Mouse (Mus musculus) CH12.LX (cell line): ENCODE measurements around the gene Lypd6b. TPM values are rescaled to one million over a fixed set of nuclear protein-coding genes. Genes with fewer than 3 reads are reported as not detected.

Experiments used
- DNase-seq: peaks from one replicate; pipeline ENCODE4 v3.0.0-alpha.2; 2013; ENCODE audit errors: extremely low read depth
- H3K27ac ChIP-seq: 2 replicates; pipeline ENCODE4 v1.5.1; 2012; ENCODE audit warnings: low read depth, mild to moderate bottlenecking, control low read depth, moderate library complexity; ENCODE audit not compliant: insufficient read depth
- H3K27me3 ChIP-seq: replicated peaks from 2 replicates; pipeline ENCODE3; 2012; ENCODE audit warnings: inconsistent platforms
- H3K36me3 ChIP-seq, 2 experiments: replicated peaks in 1 of 2; 2 replicates each; pipeline versions ENCODE3 to v1.6.1; 2012; ENCODE audit warnings: inconsistent platforms in 1 of 2, low read length in 1 of 2, mild to moderate bottlenecking in 1 of 2, mixed read lengths in 1 of 2, moderate library complexity in 1 of 2; ENCODE audit not compliant: control insufficient read depth in 1 of 2, insufficient read depth in 1 of 2
- H3K4me1 ChIP-seq, 2 experiments: 2 replicates each; pipeline ENCODE4 v1.6.1; 2012; ENCODE audit warnings: inconsistent platforms in 1 of 2, moderate library complexity in 1 of 2; ENCODE audit not compliant: insufficient read depth in 2 of 2, control insufficient read depth in 1 of 2
- H3K4me2 ChIP-seq: 2 replicates; pipeline ENCODE4 v1.6.1; 2012; ENCODE audit warnings: low read depth, mild to moderate bottlenecking, control low read depth; ENCODE audit not compliant: poor library complexity, insufficient read depth, severe bottlenecking
- H3K4me3 ChIP-seq, 3 experiments: fragments of 150-350 bp in 1 of 3; sonication (generic) in 1 of 3; replicated peaks in 1 of 3; 2 replicates each; pipeline versions ENCODE3 to v1.5.1; 2011 to 2012; ENCODE audit warnings: low read depth in 2 of 3, low read length in 2 of 3, mild to moderate bottlenecking in 2 of 3, moderate library complexity in 2 of 3, control low read depth in 1 of 3, improper control_type of control experiment in 1 of 3, inconsistent platforms in 1 of 3, mixed read lengths in 1 of 3; ENCODE audit not compliant: poor library complexity in 1 of 3
- H3K79me2 ChIP-seq: replicated peaks from 2 replicates; pipeline ENCODE4 v1.6.1; 2012; ENCODE audit warnings: mild to moderate bottlenecking, moderate library complexity; ENCODE audit not compliant: control insufficient read depth, poor library complexity, insufficient read depth, severe bottlenecking; ENCODE audit errors: extremely low read depth
- H3K9ac ChIP-seq: 2 replicates; pipeline ENCODE4 v1.6.1; 2012; ENCODE audit warnings: low read depth, mild to moderate bottlenecking, control low read depth, moderate library complexity; ENCODE audit not compliant: insufficient read depth
- H3K9me3 ChIP-seq: replicated peaks from 2 replicates; pipeline ENCODE3; 2012; ENCODE audit warnings: low read length, inconsistent platforms, mixed read lengths
- CTCF ChIP-seq, 2 experiments: IDR thresholded peaks in 1 of 2; conservative IDR thresholded peaks in 1 of 2; 2 replicates each; pipeline ENCODE4 v1.5.1; 2011 to 2012; ENCODE audit warnings: low read depth in 2 of 2, low read length in 2 of 2, improper control_type of control experiment in 1 of 2, inconsistent platforms in 1 of 2, mild to moderate bottlenecking in 1 of 2, moderate library complexity in 1 of 2
- E2F4 ChIP-seq: IDR thresholded peaks from 2 replicates; pipeline ENCODE4 v1.6.1; 2011; ENCODE audit warnings: low read depth, low read length, improper control_type of control experiment; ENCODE audit not compliant: insufficient replicate concordance
- EP300 ChIP-seq: IDR thresholded peaks from 2 replicates; pipeline ENCODE4 v1.6.1; 2011; ENCODE audit warnings: low read length, improper control_type of control experiment
- GABPA ChIP-seq: IDR thresholded peaks from 2 replicates; pipeline ENCODE4 v1.6.1; 2012; ENCODE audit warnings: low read depth, low read length, improper control_type of control experiment, inconsistent platforms; ENCODE audit not compliant: insufficient replicate concordance
- IRF4 ChIP-seq: IDR thresholded peaks from 2 replicates; pipeline ENCODE4 v1.6.1; 2014; ENCODE audit warnings: low read depth, mild to moderate bottlenecking, inconsistent platforms, low read length, improper control_type of control experiment
- KAT2A ChIP-seq: IDR thresholded peaks from 2 replicates; pipeline ENCODE4 v1.6.1; 2012; ENCODE audit warnings: low read length, improper control_type of control experiment, inconsistent platforms; ENCODE audit not compliant: insufficient replicate concordance
- MAX ChIP-seq: IDR thresholded peaks from 2 replicates; pipeline ENCODE4 v1.6.1; 2011; ENCODE audit warnings: low read length, improper control_type of control experiment
- MXI1 ChIP-seq: IDR thresholded peaks from 2 replicates; pipeline ENCODE4 v1.6.1; 2011; ENCODE audit warnings: mild to moderate bottlenecking, low read depth, low read length, improper control_type of control experiment
- MYC ChIP-seq: IDR thresholded peaks from 2 replicates; pipeline ENCODE4 v1.6.1; 2011; ENCODE audit warnings: low read depth, mild to moderate bottlenecking, improper control_type of control experiment, low read length
- NELFE ChIP-seq: IDR thresholded peaks from 2 replicates; pipeline ENCODE4 v1.6.1; 2011; ENCODE audit warnings: low read depth, low read length, improper control_type of control experiment
- NRF1 ChIP-seq: IDR thresholded peaks from 2 replicates; pipeline ENCODE4 v1.6.1; 2014; ENCODE audit warnings: low read depth, mild to moderate bottlenecking, inconsistent platforms, low read length, improper control_type of control experiment, moderate library complexity
- RAD21 ChIP-seq: IDR thresholded peaks from 2 replicates; pipeline ENCODE4 v1.6.1; 2011; ENCODE audit warnings: low read depth, mild to moderate bottlenecking, low read length, improper control_type of control experiment, moderate library complexity
- SIN3A ChIP-seq: IDR thresholded peaks from 2 replicates; pipeline ENCODE4 v1.6.1; 2012; ENCODE audit warnings: low read length, improper control_type of control experiment, inconsistent platforms
- SMC3 ChIP-seq: IDR thresholded peaks from 2 replicates; pipeline ENCODE4 v1.6.1; 2011; ENCODE audit warnings: low read depth, low read length, improper control_type of control experiment
- TBP ChIP-seq: conservative IDR thresholded peaks from 2 replicates; pipeline ENCODE4 v1.6.1; 2011; ENCODE audit warnings: low read depth, low read length, improper control_type of control experiment
- UBTF ChIP-seq: IDR thresholded peaks from 2 replicates; pipeline ENCODE4 v1.6.1; 2012; ENCODE audit warnings: low read depth, mild to moderate bottlenecking, inconsistent platforms, low read length, improper control_type of control experiment, moderate library complexity
- ZC3H11A ChIP-seq: IDR thresholded peaks from 2 replicates; pipeline ENCODE4 v1.6.1; 2012; ENCODE audit warnings: low read depth, mild to moderate bottlenecking, inconsistent platforms, low read length, improper control_type of control experiment
- ZMIZ1 ChIP-seq: IDR thresholded peaks from 2 replicates; pipeline ENCODE4 v1.6.1; 2012; ENCODE audit warnings: low read depth, mild to moderate bottlenecking, inconsistent platforms, low read length, improper control_type of control experiment
- ZNF384 ChIP-seq: IDR thresholded peaks from 2 replicates; pipeline ENCODE4 v1.6.1; 2012; ENCODE audit warnings: low read depth, low read length, improper control_type of control experiment, inconsistent platforms
- dilution Hi-C: fragments of 300-500 bp; cut with MboI; formaldehyde crosslinking; loops from 2 replicates; pipeline ENCODE4 v1.14.3; 2020; ENCODE audit warnings: low sequenced_read_pairs; ENCODE audit not compliant: extremely low pct_unique_long_range_greater_than_20kb, extremely low pct_ligation_motif_present
- in situ Hi-C: fragments of 300-500 bp; cut with MboI; formaldehyde crosslinking; loops from 3 replicates; pipeline ENCODE4 v1.14.3; 2019; ENCODE audit warnings: low sequenced_read_pairs, low pct_ligation_motif_present, low pct_unique_long_range_greater_than_20kb, mixed read lengths
- polyA plus RNA-seq: library from polyadenylated mRNA; unstranded; fragments of >175 nt; gene quantifications from 2 replicates; pipeline ENCODE4 v1.2.1, GENCODE M21; 2012; ENCODE audit warnings: low read depth; ENCODE audit not compliant: insufficient read length
- total RNA-seq, 2 experiments: library from RNA; depleted of rRNA; stranded (reverse); fragments of 300-350 nt in 1 of 2; fragments of >200 nt in 1 of 2; gene quantifications; 2 replicates each; pipeline ENCODE4 v1.2.3; 2012 to 2014

Gene Lypd6b
- total and polyA plus RNA-seq, 3 experiments = 0.15 to 1.4 TPM; not detected in 1

DNA sequence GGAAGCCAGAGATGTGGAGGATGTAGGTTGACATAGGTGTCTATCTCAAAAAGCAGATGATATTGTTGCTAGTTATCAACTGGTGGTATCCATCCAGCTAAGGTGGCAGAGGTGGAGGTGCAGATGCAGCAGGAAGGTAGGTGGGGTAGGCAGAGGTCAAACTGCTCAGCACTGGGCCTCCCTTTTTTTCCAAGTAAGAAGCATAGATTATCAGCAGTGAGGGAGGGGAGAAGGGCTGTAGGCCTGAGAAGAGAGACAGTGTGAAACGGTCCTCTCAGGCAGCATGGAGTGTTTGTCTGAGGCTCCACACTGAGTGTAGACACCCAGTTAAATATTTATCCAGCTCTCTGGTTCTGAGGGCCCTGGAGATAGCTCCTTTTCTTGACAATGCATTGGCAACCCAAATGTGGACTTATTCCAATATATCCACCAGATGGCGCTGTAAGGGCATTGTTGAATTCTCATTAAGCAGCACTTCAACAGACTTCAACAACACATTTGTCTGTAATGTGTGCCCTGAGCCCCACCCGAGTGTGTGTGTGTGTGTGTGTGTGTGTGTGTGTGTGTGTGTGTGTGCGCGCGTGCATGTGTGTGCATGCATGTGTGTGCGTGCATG is 23.0 kb upstream of the Lypd6b start:
- in situ Hi-C loops (no loop called here), dilution Hi-C loops (no loop called here)
- Histone ChIP-seq H3K27ac (no peak overlapping the region), H3K36me3 (peaks cover 0 to 33% of the 10 kb centered on the region in 2 experiments), H3K4me1 (peaks cover 6 to 9% of the 10 kb centered on the region in 2 experiments), H3K4me3 (no peak overlapping the region), H3K9ac (no peak overlapping the region), H3K9me3 (peaks cover 4% of the 10 kb centered on the region), H3K27me3 (no peaks in the 10 kb centered on the region), H3K79me2 (no peaks in the 10 kb centered on the region), H3K4me2 (no peak overlapping the region)
- peak; percentile 80 for DNase-seq
- TF ChIP-seq CTCF (conservative IDR thresholded peaks at IDR 0.05 in 1 of 2, IDR thresholded peaks at IDR 0.05 in 1 of 2; ENCODE audit: low read depth in 2 of 2, low read length in 2 of 2) = peak; percentile 54 to 81; a peak in 3 of 4 replicates
- 0 out of 2 replicates have a peak, but pooled peaks have one; percentile 16 for TF ChIP-seq IRF4
- peak; percentile 89 for TF ChIP-seq SMC3
- 0 out of 2 replicates have a peak, but pooled peaks have one; percentile 44 for TF ChIP-seq SIN3A
- TF ChIP-seq RAD21 = peak; percentile 85
- no peak for TF ChIP-seq MXI1
- TF ChIP-seq ZC3H11A = peak; percentile 66
- TF ChIP-seq GABPA = no peak
- 0 out of 2 replicates have a peak, but pooled peaks have one; percentile 30 for TF ChIP-seq MYC
- TF ChIP-seq ZMIZ1 = no peak

DNA sequence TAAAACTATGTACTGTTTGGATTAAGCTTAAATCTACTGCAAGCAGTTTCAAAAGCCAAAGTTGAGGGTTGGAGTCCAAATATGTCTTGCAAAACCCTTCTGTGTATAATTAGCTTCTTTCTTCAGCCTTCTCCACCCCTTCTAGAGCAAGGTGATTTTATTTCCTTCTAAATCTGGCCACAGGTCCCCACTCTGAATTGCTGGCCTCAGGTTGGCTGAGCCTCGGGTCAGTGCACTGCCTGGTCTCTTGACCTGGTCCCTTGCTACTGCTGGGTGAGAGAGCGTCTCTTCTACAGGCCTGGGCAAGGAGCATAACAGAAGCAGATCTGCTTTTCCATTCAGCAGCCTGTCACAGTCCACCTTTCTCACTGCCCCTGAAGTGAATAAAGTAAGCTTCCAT is 18.6 kb upstream of the Lypd6b start:
- no peaks in the 10 kb centered on the region for H3K79me2 ChIP-seq
- H3K4me2 ChIP-seq = no peak overlapping the region
- no peaks in the 10 kb centered on the region for H3K9me3 ChIP-seq
- peaks cover 0 to 12% of the 10 kb centered on the region in 2 experiments for H3K36me3 ChIP-seq
- H3K27me3 ChIP-seq = no peaks in the 10 kb centered on the region
- no peak overlapping the region for H3K4me3 ChIP-seq
- no peak overlapping the region for H3K27ac ChIP-seq
- dilution Hi-C loops = no loop called here
- H3K4me1 ChIP-seq = peaks cover 20 to 28% of the 10 kb centered on the region in 2 experiments
- no peak for DNase-seq
- TF ChIP-seq KAT2A = no peak
- no peak for TF ChIP-seq UBTF
- H3K9ac ChIP-seq = no peak overlapping the region
- in situ Hi-C loops = loop anchor here (5.0 kb wide), 1 partner anchor 503 kb away; no protein-coding TSS in a partner anchor

DNA sequence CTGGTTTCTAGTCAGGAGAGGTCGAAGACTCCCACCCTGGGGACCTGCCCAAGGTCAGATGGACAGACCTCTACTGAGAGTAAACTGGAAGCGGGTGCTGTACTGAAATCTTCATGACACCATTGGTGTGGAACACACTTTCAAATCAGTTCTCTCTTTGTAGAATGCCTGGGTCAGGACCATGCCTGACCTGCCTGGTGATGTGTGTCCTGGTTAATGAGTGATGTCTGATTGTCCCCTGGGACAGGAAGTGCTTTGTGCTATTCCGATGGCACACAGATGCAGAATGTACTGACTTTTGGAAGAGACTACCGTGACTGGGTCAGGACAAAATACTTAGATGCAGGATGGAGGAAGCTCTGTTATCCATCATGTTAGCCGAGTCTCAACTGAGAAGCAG is 17.0 kb upstream of the Lypd6b start:
- H3K4me2 ChIP-seq = no peak overlapping the region
- no peak for TF ChIP-seq GABPA
- no peak for TF ChIP-seq RAD21
- TF ChIP-seq NRF1 = no peak
- no peak for TF ChIP-seq EP300
- TF ChIP-seq E2F4 = no peak
- no peak for TF ChIP-seq MAX
- TF ChIP-seq TBP = no peak
- TF ChIP-seq NELFE = no peak
- TF ChIP-seq ZNF384 = no peak
- TF ChIP-seq KAT2A = no peak
- no peak for TF ChIP-seq SIN3A
- in situ Hi-C loops (no loop called here), dilution Hi-C loops (no loop called here)
- H3K4me3 ChIP-seq = no peak overlapping the region
- peaks cover 20 to 32% of the 10 kb centered on the region in 2 experiments for H3K4me1 ChIP-seq
- no peak overlapping the region for H3K9ac ChIP-seq
- H3K27ac ChIP-seq = no peak overlapping the region
- peaks cover 0 to 10% of the 10 kb centered on the region in 2 experiments for H3K36me3 ChIP-seq
- no peaks in the 10 kb centered on the region for H3K27me3 ChIP-seq
- DNase-seq = no peak
- no peaks in the 10 kb centered on the region for H3K79me2 ChIP-seq
- no peaks in the 10 kb centered on the region for H3K9me3 ChIP-seq
